Mouse (Mus musculus): ENCODE measurements around the gene Arhgap45. TPM values are rescaled to one million over a fixed set of nuclear protein-coding genes. Genes with fewer than 3 reads are reported as not detected.

The Arhgap45 gene
- 0.13 TPM for polyA plus RNA-seq (2014; fragmentation: Illumina TruSeq; extraction: RNeasy Lipid Tissue Mini Kit (QIAGEN cat#74804); ENCODE audit: low read depth, low replicate concordance)

DNA sequence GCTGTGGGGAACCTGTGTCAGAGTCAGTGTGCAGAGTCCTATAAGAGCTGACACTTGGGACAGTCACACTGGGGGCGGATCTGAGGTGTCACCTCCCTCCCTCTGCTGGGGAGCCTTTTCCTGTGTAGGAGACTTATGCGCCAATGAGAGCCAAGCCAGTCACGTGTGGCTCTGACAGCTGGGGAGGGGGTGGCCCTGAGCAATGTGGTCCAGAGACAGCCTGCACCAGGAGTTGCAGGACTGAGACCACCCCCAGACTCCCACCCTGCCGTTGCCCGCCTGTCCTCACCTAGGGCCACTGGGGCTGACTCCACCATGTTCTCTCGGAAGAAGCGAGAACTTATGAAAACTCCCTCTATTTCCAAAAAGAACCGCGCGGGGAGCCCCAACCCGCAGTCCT, at the start of gene Arhgap45:
TSS of gene Arhgap45 (plus strand) at position 143 of the 400 bp plus-strand sequence.

DNA sequence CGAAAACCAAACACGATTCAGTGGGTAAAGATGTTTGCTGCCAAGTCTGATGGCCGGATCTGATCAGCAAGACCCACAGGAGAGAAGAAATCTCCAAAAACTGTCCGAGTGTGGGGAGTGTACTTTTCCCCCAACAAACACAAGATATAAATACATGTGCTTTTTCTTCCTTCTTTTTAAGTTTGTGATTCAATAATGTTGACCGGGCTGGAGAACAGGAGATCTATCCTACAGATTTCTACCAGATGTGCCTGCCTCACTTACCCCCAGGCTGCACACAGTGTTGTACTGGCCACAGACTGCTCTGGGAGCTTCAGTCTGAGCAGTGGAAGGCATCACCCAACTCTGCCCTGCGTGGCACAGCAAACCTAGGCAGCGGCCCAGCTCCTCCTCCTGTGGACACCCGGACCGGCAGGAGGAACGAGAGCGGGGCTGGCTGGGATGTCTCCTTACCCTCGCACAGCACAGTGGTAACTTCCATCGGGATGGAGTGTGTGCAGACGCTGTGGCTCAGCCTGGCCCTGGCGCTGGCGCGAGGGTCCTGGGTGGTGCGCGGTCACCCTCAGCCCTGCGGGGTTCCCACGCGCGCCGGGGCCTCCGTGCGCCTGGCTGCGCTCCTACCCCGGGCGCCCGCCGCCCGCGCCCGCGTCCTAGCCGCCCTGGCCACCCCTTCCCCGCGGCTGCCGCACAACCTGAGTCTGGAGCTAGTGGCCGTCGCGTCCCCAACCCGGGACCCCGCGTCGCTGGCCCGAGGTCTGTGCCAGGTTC, 45.9 kb upstream of the Arhgap45 start, which contains the start of gene Grin3b:
TSS of gene Grin3b (plus strand) at position 301 of the 768 bp plus-strand sequence.

DNA sequence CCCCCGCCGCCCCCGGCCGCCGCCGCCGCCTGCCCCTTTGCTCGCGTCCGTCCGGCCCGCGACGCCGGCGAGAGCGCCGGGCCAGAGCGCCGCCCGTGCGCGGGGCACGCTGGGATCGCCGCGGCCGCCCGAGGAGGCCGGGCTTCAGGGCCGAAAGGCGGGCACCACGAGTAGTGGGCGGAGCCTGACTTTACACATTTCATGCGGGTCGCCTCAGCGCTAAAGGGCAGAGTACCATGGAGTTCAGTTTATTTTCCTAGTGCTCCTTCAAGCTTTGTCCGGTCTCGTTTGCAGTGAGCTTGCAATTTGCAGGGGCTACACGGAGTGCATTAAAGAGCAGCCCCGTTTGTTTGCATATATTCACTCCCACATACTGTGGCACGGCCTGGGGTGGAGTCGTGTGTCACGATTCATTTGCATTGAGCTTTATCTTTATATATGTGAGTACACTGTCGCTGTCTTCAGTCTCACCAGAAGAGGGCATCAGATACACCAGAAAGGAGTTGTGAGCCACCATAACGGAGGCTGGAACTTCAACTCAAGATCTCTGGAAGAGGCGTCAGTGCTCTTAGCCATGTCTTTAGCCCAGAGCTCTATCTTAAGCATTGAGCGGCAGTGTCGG, 32.1 kb upstream of the Arhgap45 start, which contains the start of gene Tmem259:
TSS of gene Tmem259 (minus strand) at position 136 of the 622 bp plus-strand sequence.

DNA sequence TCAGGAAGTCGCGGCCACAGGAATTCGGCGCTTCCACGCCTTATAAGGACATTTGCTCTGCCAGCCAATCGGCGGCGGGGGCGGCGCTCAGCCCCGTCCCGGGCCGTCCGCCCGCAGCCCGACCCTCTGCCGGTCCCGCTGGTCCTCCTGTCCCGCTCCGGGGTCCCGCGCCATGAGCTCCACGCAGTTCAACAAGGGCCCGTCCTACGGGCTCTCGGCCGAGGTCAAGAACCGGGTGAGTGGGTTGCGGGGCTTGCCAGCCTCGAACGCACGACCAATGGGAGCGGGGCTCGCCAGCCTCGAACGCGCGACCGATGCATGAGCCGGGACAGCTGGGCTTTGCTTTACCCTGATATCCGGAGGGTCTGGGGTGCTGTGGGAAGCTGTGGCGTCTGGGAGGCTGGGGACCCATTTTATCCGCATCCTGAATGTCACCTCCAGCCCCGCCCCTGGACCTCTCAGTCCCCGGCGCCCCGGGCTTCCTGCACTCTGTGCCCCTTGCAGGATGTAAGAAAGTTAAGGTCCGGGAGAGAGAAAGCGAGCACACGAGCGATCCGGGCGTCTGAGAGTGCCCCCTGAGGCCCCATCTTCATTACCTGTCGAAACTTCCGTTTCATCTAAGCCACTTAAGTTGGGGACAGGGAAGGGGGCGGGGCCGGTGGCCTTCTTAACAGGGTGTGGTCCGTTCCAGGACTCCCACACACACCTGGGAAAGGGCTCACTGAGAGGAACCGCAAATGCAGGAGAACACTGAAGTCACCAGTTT, 27.8 kb upstream of the Arhgap45 start, which contains the start of gene Cnn2:
TSS of gene Cnn2 (plus strand) at position 79 of the 766 bp plus-strand sequence.

DNA sequence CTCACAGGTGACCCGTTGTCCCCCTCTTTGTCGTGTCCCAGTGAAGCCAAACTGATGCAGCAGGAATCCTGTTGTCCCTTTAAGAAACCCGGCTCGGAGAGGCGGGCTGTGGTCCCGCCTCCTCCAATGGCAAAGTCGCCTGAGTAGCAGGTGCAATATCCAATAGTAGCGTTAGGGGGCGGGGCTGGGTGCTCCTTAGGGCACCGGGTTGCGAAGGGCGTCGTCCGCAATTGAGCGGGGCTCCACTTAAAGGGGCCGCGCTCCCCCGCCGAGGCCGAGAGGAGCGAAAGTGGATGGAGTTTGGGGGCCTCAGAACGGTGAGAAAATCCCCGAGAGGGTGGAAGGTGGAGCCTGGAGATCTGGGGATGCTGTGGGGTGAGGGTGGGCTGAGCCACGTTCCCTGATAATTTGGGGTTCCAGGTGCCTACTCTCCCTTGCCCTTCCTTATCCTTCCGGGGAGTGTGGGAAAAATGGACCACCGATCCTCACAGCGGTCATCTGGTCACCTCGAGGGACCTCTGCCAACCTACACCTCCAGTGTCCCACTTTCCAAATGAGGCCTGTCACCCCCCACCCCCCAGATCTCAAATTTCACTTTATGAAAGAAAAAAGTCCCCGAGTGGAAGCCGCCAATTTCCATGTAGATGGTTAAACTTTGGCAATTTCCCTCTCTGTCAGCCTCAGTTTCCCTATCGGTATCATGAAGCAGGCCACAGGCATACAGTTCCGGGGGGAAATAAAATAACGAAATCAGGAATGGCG, 20.0 kb upstream of the Arhgap45 start, which contains the start of gene Abca7:
TSS of gene Abca7 (plus strand) at position 223 of the 762 bp plus-strand sequence.

DNA sequence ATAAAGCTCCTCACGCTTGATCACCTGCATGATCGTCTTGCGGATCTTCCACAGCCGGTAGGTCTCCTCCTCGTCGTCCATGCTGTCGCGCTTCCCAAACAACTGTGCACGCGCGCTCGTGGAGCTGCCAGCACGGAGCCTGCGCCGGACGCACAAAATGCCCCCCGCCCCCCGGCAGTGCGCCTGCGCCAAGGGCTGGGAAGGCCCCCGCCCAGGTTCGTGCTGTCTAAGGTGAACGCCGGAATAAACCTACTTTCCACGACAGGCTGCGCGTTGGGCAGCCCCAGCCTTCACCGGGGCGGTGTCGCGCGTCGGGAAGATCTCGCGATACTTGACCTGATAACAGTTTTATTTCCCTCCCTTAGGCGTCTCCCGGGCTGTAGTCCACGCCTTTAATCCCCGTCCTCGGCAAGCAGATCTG, 23.1 kb downstream of the Arhgap45 start, which contains the start of gene Polr2e:
TSS of gene Polr2e (minus strand) at position 237 of the 421 bp plus-strand sequence.

DNA sequence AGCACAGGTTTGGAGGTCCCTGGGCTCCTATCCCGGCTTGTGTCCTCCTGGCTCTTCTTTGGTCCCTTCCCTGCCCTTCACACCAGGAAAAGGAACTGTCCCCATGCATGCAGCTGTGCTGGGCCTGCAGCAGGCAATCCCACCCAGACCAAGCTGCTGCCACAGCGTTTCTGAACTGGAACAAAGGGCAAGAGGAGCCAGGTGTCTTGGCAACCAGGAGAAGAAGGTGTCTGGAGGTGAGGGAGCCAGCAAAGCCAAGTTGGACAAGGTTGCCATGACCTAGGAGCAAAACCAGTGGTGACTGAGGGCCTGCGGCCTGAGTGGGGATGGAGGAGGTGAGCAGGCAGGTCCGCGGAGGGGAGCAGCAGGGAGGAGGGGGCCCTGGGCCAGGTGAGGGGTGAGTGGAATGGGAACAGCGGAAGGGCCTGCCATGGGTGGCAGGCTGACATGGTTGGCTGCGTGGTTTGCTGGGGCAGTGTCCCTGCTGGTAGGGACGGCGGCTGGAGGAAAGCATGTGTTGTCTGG, 30.6 kb downstream of the Arhgap45 start, which contains the start of gene Gpx4:
TSS of gene Gpx4 (plus strand) at position 126 of the 525 bp plus-strand sequence.

Other genes with a start within 250 kb of the Arhgap45 start
- gene Rnf126, start 249.7 kb upstream of the Arhgap45 start, polyA plus RNA-seq (2014; fragmentation: Illumina TruSeq; extraction: RNeasy Lipid Tissue Mini Kit (QIAGEN cat#74804); ENCODE audit: low read depth, low replicate concordance) = 0.93 TPM
- not detected for gene Fstl3, start 239.4 kb upstream of the Arhgap45 start, polyA plus RNA-seq (2014; fragmentation: Illumina TruSeq; extraction: RNeasy Lipid Tissue Mini Kit (QIAGEN cat#74804); ENCODE audit: low read depth, low replicate concordance)
- gene Prss57, start 225.7 kb upstream of the Arhgap45 start, polyA plus RNA-seq (2014; fragmentation: Illumina TruSeq; extraction: RNeasy Lipid Tissue Mini Kit (QIAGEN cat#74804); ENCODE audit: low read depth, low replicate concordance) = not detected
- not detected for gene Palm, start 223.1 kb upstream of the Arhgap45 start, polyA plus RNA-seq (2014; fragmentation: Illumina TruSeq; extraction: RNeasy Lipid Tissue Mini Kit (QIAGEN cat#74804); ENCODE audit: low read depth, low replicate concordance)
- not detected for gene Misp, start 195.7 kb upstream of the Arhgap45 start, polyA plus RNA-seq (2014; fragmentation: Illumina TruSeq; extraction: RNeasy Lipid Tissue Mini Kit (QIAGEN cat#74804); ENCODE audit: low read depth, low replicate concordance)
- gene Ptbp1, start 162.2 kb upstream of the Arhgap45 start, polyA plus RNA-seq (2014; fragmentation: Illumina TruSeq; extraction: RNeasy Lipid Tissue Mini Kit (QIAGEN cat#74804); ENCODE audit: low read depth, low replicate concordance) = 29.0 TPM
- gene Prtn3, start 142.2 kb upstream of the Arhgap45 start, polyA plus RNA-seq (2014; fragmentation: Illumina TruSeq; extraction: RNeasy Lipid Tissue Mini Kit (QIAGEN cat#74804); ENCODE audit: low read depth, low replicate concordance) = not detected
- not detected for gene Plppr3, start 142.0 kb upstream of the Arhgap45 start, polyA plus RNA-seq (2014; fragmentation: Illumina TruSeq; extraction: RNeasy Lipid Tissue Mini Kit (QIAGEN cat#74804); ENCODE audit: low read depth, low replicate concordance)
- gene Elane, start 130.4 kb upstream of the Arhgap45 start, polyA plus RNA-seq (2014; fragmentation: Illumina TruSeq; extraction: RNeasy Lipid Tissue Mini Kit (QIAGEN cat#74804); ENCODE audit: low read depth, low replicate concordance) = not detected
- gene Cfd, start 125.8 kb upstream of the Arhgap45 start, polyA plus RNA-seq (2014; fragmentation: Illumina TruSeq; extraction: RNeasy Lipid Tissue Mini Kit (QIAGEN cat#74804); ENCODE audit: low read depth, low replicate concordance) = not detected
- not detected for gene Med16, start 107.7 kb upstream of the Arhgap45 start, polyA plus RNA-seq (2014; fragmentation: Illumina TruSeq; extraction: RNeasy Lipid Tissue Mini Kit (QIAGEN cat#74804); ENCODE audit: low read depth, low replicate concordance)
- gene Gm26602, start 105.8 kb upstream of the Arhgap45 start, polyA plus RNA-seq (2014; fragmentation: Illumina TruSeq; extraction: RNeasy Lipid Tissue Mini Kit (QIAGEN cat#74804); ENCODE audit: low read depth, low replicate concordance) = not detected
- not detected for gene Kiss1r, start 99.7 kb upstream of the Arhgap45 start, polyA plus RNA-seq (2014; fragmentation: Illumina TruSeq; extraction: RNeasy Lipid Tissue Mini Kit (QIAGEN cat#74804); ENCODE audit: low read depth, low replicate concordance)
- gene R3hdm4, start 95.4 kb upstream of the Arhgap45 start, polyA plus RNA-seq (2014; fragmentation: Illumina TruSeq; extraction: RNeasy Lipid Tissue Mini Kit (QIAGEN cat#74804); ENCODE audit: low read depth, low replicate concordance) = 5.4 TPM
- gene Arid3a, start 89.6 kb upstream of the Arhgap45 start, polyA plus RNA-seq (2014; fragmentation: Illumina TruSeq; extraction: RNeasy Lipid Tissue Mini Kit (QIAGEN cat#74804); ENCODE audit: low read depth, low replicate concordance) = 0.19 TPM
- 1.8 TPM for gene Wdr18, start 56.5 kb upstream of the Arhgap45 start, polyA plus RNA-seq (2014; fragmentation: Illumina TruSeq; extraction: RNeasy Lipid Tissue Mini Kit (QIAGEN cat#74804); ENCODE audit: low read depth, low replicate concordance)
- gene Grin3b, start 45.9 kb upstream of the Arhgap45 start, polyA plus RNA-seq (2014; fragmentation: Illumina TruSeq; extraction: RNeasy Lipid Tissue Mini Kit (QIAGEN cat#74804); ENCODE audit: low read depth, low replicate concordance) = not detected
- 1.4 TPM for gene Tmem259, start 32.3 kb upstream of the Arhgap45 start, polyA plus RNA-seq (2014; fragmentation: Illumina TruSeq; extraction: RNeasy Lipid Tissue Mini Kit (QIAGEN cat#74804); ENCODE audit: low read depth, low replicate concordance)
- 0.66 TPM for gene Cnn2, start 28.1 kb upstream of the Arhgap45 start, polyA plus RNA-seq (2014; fragmentation: Illumina TruSeq; extraction: RNeasy Lipid Tissue Mini Kit (QIAGEN cat#74804); ENCODE audit: low read depth, low replicate concordance)
- 0.08 TPM for gene Abca7, start 20.2 kb upstream of the Arhgap45 start, polyA plus RNA-seq (2014; fragmentation: Illumina TruSeq; extraction: RNeasy Lipid Tissue Mini Kit (QIAGEN cat#74804); ENCODE audit: low read depth, low replicate concordance)
- gene Polr2e, start 23.1 kb downstream of the Arhgap45 start, polyA plus RNA-seq (2014; fragmentation: Illumina TruSeq; extraction: RNeasy Lipid Tissue Mini Kit (QIAGEN cat#74804); ENCODE audit: low read depth, low replicate concordance) = 0.85 TPM
- 73.4 TPM for gene Gpx4, start 30.5 kb downstream of the Arhgap45 start, polyA plus RNA-seq (2014; fragmentation: Illumina TruSeq; extraction: RNeasy Lipid Tissue Mini Kit (QIAGEN cat#74804); ENCODE audit: low read depth, low replicate concordance)
- 0.64 TPM for gene Sbno2, start 88.9 kb downstream of the Arhgap45 start, polyA plus RNA-seq (2014; fragmentation: Illumina TruSeq; extraction: RNeasy Lipid Tissue Mini Kit (QIAGEN cat#74804); ENCODE audit: low read depth, low replicate concordance)
- gene Stk11, start 99.2 kb downstream of the Arhgap45 start, polyA plus RNA-seq (2014; fragmentation: Illumina TruSeq; extraction: RNeasy Lipid Tissue Mini Kit (QIAGEN cat#74804); ENCODE audit: low read depth, low replicate concordance) = 9.5 TPM
- 4.3 TPM for gene Atp5d, start 122.0 kb downstream of the Arhgap45 start, polyA plus RNA-seq (2014; fragmentation: Illumina TruSeq; extraction: RNeasy Lipid Tissue Mini Kit (QIAGEN cat#74804); ENCODE audit: low read depth, low replicate concordance)
- not detected for gene Cbarp, start 124.2 kb downstream of the Arhgap45 start, polyA plus RNA-seq (2014; fragmentation: Illumina TruSeq; extraction: RNeasy Lipid Tissue Mini Kit (QIAGEN cat#74804); ENCODE audit: low read depth, low replicate concordance)
- gene Midn, start 131.6 kb downstream of the Arhgap45 start, polyA plus RNA-seq (2014; fragmentation: Illumina TruSeq; extraction: RNeasy Lipid Tissue Mini Kit (QIAGEN cat#74804); ENCODE audit: low read depth, low replicate concordance) = 5.2 TPM
- 8.9 TPM for gene Cirbp, start 149.3 kb downstream of the Arhgap45 start, polyA plus RNA-seq (2014; fragmentation: Illumina TruSeq; extraction: RNeasy Lipid Tissue Mini Kit (QIAGEN cat#74804); ENCODE audit: low read depth, low replicate concordance)
- 1.1 TPM for gene 1600002K03Rik, start 156.3 kb downstream of the Arhgap45 start, polyA plus RNA-seq (2014; fragmentation: Illumina TruSeq; extraction: RNeasy Lipid Tissue Mini Kit (QIAGEN cat#74804); ENCODE audit: low read depth, low replicate concordance)
- gene Efna2, start 162.8 kb downstream of the Arhgap45 start, polyA plus RNA-seq (2014; fragmentation: Illumina TruSeq; extraction: RNeasy Lipid Tissue Mini Kit (QIAGEN cat#74804); ENCODE audit: low read depth, low replicate concordance) = not detected
- gene Mum1, start 209.8 kb downstream of the Arhgap45 start, polyA plus RNA-seq (2014; fragmentation: Illumina TruSeq; extraction: RNeasy Lipid Tissue Mini Kit (QIAGEN cat#74804); ENCODE audit: low read depth, low replicate concordance) = 1.5 TPM
- gene Ndufs7, start 232.5 kb downstream of the Arhgap45 start, polyA plus RNA-seq (2014; fragmentation: Illumina TruSeq; extraction: RNeasy Lipid Tissue Mini Kit (QIAGEN cat#74804); ENCODE audit: low read depth, low replicate concordance) = 3.2 TPM
- 20.3 TPM for gene Gamt, start 244.4 kb downstream of the Arhgap45 start, polyA plus RNA-seq (2014; fragmentation: Illumina TruSeq; extraction: RNeasy Lipid Tissue Mini Kit (QIAGEN cat#74804); ENCODE audit: low read depth, low replicate concordance)
- 13.7 TPM for gene Dazap1, start 244.8 kb downstream of the Arhgap45 start, polyA plus RNA-seq (2014; fragmentation: Illumina TruSeq; extraction: RNeasy Lipid Tissue Mini Kit (QIAGEN cat#74804); ENCODE audit: low read depth, low replicate concordance)